Mouse (Mus musculus): Measurements from ENCODE around the gene Gm44790. TPM values are rescaled to one million over a fixed set of nuclear protein-coding genes. Genes with fewer than 3 reads are reported as not detected.
"Not testable (repeated sequence)": the region's sequence is repeated elsewhere in the genome, so short reads cannot be mapped to it uniquely, and the experiment has no call there.

The Gm44790 gene
- polyA plus RNA-seq, 1 experiment from 2014 or later = 0.46 TPM

DNA sequence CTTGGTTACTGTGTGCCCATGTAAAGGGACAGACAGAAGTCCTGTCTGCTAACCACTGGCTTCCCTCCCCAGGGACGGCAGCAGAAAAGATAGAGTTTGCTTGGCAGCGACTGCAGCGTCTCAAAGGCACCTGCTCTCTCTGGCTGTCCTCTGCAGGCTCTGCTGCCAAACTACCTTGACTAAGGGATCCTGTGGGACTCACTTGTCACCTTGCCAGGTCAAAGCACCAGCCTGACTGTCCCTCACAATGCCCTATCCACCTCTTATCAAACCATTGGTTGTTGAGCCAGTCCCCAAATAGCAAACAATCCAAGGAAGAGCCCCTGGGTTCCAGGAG lies 61.7 kb downstream of the Gm44790 start:
- peak overlapping the region; percentile 70 for H3K9ac ChIP-seq (ENCODE audit: low read length)
- peak overlapping the region; percentile 52 for H3K4me2 ChIP-seq (ENCODE audit: low read depth, low read length)
- H3K9me3 ChIP-seq (replicated peaks; ENCODE audit: control insufficient read depth, low read length) = no peaks in the 10 kb centered on the region
- H3K27ac ChIP-seq (ENCODE audit: low read length) = peak overlapping the region; percentile 89
- H3K27me3 ChIP-seq (ENCODE audit: control insufficient read depth, insufficient read depth, low read length) = no peaks in the 10 kb centered on the region
- ATAC-seq (replicated peaks; ENCODE audit: extremely low read depth, insufficient read depth, low FRiP score) = no peak
- no peak overlapping the region for H3K4me3 ChIP-seq (ENCODE audit: low read length)
- peaks cover 20% of the 10 kb centered on the region for H3K4me1 ChIP-seq (ENCODE audit: control insufficient read depth, insufficient read depth, low read length)
- no peaks in the 10 kb centered on the region for H3K36me3 ChIP-seq (ENCODE audit: control insufficient read depth, insufficient read depth)
- WGBS = 26% methylated on average over 3 of the region's 3 CpGs

DNA sequence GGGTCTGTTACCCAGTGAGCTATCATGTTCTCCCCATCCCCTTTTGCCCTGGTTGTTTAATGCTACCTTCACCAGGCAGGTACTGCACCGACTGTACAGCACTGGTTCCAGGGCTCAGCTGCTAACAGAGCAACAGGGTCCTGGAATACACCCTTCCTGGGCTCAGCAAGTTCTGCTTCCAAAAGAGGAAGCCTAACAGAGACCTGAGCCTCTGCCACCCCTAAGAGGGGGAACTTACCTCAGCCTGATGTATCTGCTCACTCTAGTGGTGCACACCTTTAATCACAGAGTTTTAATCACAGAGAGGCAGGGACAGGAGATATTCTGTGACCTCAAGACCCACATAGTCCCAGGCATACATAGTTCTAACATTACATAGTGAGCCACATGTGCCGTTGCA lies 63.5 kb downstream of the Gm44790 start:
- no peaks in the 10 kb centered on the region for H3K9me3 ChIP-seq (replicated peaks; ENCODE audit: control insufficient read depth, low read length)
- no peak overlapping the region for H3K27ac ChIP-seq (ENCODE audit: low read length)
- no peaks in the 10 kb centered on the region for H3K27me3 ChIP-seq (ENCODE audit: control insufficient read depth, insufficient read depth, low read length)
- H3K4me1 ChIP-seq (ENCODE audit: control insufficient read depth, insufficient read depth, low read length) = peaks cover 21% of the 10 kb centered on the region
- H3K36me3 ChIP-seq (ENCODE audit: control insufficient read depth, insufficient read depth) = no peaks in the 10 kb centered on the region
- no peak overlapping the region for H3K4me3 ChIP-seq (ENCODE audit: low read length)
- 87% methylated on average over 2 of the region's 2 CpGs for WGBS
- no peak overlapping the region for H3K9ac ChIP-seq (ENCODE audit: low read length)
- no peak overlapping the region for H3K4me2 ChIP-seq (ENCODE audit: low read depth, low read length)
- ATAC-seq (replicated peaks; ENCODE audit: extremely low read depth, insufficient read depth, low FRiP score) = no peak

DNA sequence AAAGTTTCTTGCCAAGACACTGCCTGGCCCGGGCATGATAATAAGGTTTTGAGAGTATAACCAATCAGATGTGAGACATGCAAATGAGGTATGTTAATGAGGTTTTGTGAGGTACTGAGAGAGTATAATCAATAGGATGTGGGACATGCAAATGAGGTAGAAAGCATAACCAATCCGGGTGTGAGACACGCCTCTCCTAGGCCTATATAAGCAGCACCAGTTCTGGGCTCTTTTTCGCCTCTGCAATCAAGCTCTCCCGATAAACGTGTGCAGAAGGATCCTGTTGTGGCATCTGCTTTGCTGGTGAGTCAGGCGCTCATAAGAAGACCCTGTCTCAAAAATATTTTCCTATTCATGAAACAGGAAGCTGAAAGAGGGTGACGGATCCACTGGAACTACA lies 64.0 kb downstream of the Gm44790 start:
- H3K4me3 ChIP-seq (ENCODE audit: low read length); H3K36me3 ChIP-seq (ENCODE audit: control insufficient read depth, insufficient read depth); H3K4me2 ChIP-seq (ENCODE audit: low read depth, low read length); H3K9me3 ChIP-seq (replicated peaks; ENCODE audit: control insufficient read depth, low read length); H3K27ac ChIP-seq (ENCODE audit: low read length); H3K9ac ChIP-seq (ENCODE audit: low read length); ATAC-seq (replicated peaks; ENCODE audit: extremely low read depth, insufficient read depth, low FRiP score); H3K27me3 ChIP-seq (ENCODE audit: control insufficient read depth, insufficient read depth, low read length): not testable (repeated sequence)
- 86% methylated on average over 8 of the region's 8 CpGs for WGBS
- peaks cover 21% of the 10 kb centered on the region for H3K4me1 ChIP-seq (ENCODE audit: control insufficient read depth, insufficient read depth, low read length)

DNA sequence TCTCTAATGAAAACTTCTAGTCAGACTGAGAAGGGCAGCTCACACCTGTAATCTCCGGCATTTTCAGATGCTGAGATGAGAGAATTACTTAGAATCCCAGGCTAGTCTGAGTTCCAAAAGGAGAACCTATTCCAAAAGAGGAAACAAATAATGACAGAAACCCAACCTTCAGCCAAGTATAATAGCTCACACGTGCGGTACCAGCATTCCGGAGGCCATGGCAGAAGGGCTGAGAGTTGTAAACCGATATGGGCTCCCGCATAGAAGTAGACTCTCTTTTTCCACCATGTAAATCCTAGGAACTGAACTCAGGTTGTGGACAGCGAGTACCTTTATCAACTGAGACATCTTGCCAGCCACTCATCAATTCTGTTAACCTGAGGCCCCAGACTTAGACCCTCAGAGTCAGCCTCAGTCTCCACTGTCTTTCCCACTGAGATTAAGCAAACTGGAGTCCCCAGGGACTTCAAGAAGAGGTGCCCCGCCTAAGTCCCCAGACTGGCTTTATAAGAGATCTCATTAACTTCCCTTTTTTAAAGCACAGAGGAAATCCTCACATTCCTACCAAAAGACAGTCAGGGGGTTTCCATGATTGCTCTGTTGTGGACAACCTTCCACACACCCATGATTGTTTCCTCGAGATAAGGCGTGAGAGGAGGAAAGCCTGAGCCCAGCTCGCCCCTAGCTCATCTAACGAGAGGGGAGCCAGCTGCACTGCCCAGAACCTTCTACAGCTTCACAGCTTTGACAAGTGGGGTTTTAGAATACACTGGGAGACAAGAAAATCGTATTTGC lies 67.2 kb downstream of the Gm44790 start:
- WGBS = 40% methylated on average over 13 of the region's 13 CpGs
- Histone ChIP-seq H3K4me3 (ENCODE audit: low read length) (no peak overlapping the region), H3K4me2 (ENCODE audit: low read depth, low read length) (no peak overlapping the region), H3K27ac (ENCODE audit: low read length) (peak overlapping the region; percentile 19; the same call in 1 of the 2 replicates), H3K9me3 (replicated peaks; ENCODE audit: control insufficient read depth, low read length) (no peaks in the 10 kb centered on the region), H3K27me3 (ENCODE audit: control insufficient read depth, insufficient read depth, low read length) (no peaks in the 10 kb centered on the region), H3K36me3 (ENCODE audit: control insufficient read depth, insufficient read depth) (no peaks in the 10 kb centered on the region), H3K4me1 (ENCODE audit: control insufficient read depth, insufficient read depth, low read length) (peaks cover 17% of the 10 kb centered on the region), H3K9ac (ENCODE audit: low read length) (no peak overlapping the region)
- no peak for ATAC-seq (replicated peaks; ENCODE audit: extremely low read depth, insufficient read depth, low FRiP score)

DNA sequence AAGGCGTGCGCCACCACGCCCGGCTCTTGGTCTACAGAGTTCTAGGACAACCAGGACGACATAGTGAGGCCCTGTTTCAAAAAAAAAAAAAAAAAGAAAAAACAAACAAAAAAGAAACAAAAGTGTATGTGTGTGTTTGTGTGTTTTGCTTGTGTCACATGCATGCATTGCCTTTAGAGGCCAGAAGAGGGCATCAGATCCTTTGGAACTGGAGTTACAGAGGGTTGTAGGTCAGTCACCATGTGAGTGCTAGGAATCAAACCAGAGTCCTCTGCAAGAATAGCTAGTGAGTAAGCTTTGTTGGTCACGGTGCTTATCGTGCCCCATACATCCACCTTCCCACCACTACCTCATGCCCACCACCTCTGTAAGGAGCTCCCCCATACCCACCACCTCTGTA lies 68.3 kb downstream of the Gm44790 start:
- WGBS = 92% methylated on average over 7 of the region's 7 CpGs
- Histone ChIP-seq H3K27ac (ENCODE audit: low read length) (no peak overlapping the region), H3K36me3 (ENCODE audit: control insufficient read depth, insufficient read depth) (no peaks in the 10 kb centered on the region), H3K4me1 (ENCODE audit: control insufficient read depth, insufficient read depth, low read length) (peaks cover 17% of the 10 kb centered on the region), H3K9ac (ENCODE audit: low read length) (no peak overlapping the region), H3K27me3 (ENCODE audit: control insufficient read depth, insufficient read depth, low read length) (no peaks in the 10 kb centered on the region), H3K9me3 (replicated peaks; ENCODE audit: control insufficient read depth, low read length) (no peaks in the 10 kb centered on the region), H3K4me2 (ENCODE audit: low read depth, low read length) (no peak overlapping the region), H3K4me3 (ENCODE audit: low read length) (no peak overlapping the region)
- no peak for ATAC-seq (replicated peaks; ENCODE audit: extremely low read depth, insufficient read depth, low FRiP score)

Other genes starting within 250 kb of the Gm44790 start
- 2.5 and 2.7 TPM in 2 replicates for gene Tgfa, start 231.4 kb upstream of the Gm44790 start, polyA plus RNA-seq (2015; fragmentation: Nextera tagmentation; extraction: Ambion mirVana)
- 92.4 and 99.4 TPM in 2 replicates for gene Fam136a, start 61.0 kb upstream of the Gm44790 start, polyA plus RNA-seq (2015; fragmentation: Nextera tagmentation; extraction: Ambion mirVana)
- 246 and 255 TPM in 2 replicates for gene Snrpg, start 55.4 kb upstream of the Gm44790 start, polyA plus RNA-seq (2015; fragmentation: Nextera tagmentation; extraction: Ambion mirVana)
- 55.5 and 56.6 TPM in 2 replicates for gene Pcyox1, start 29.5 kb upstream of the Gm44790 start, polyA plus RNA-seq (2015; fragmentation: Nextera tagmentation; extraction: Ambion mirVana)
- 118 and 120 TPM in 2 replicates for gene Tia1, start 22.4 kb upstream of the Gm44790 start, polyA plus RNA-seq (2015; fragmentation: Nextera tagmentation; extraction: Ambion mirVana)
- gene C87436, start 11.7 kb downstream of the Gm44790 start, polyA plus RNA-seq (2015; fragmentation: Nextera tagmentation; extraction: Ambion mirVana) = 18.5 and 20.1 TPM in 2 replicates
- gene Pcbp1, start 99.7 kb downstream of the Gm44790 start, polyA plus RNA-seq (2015; fragmentation: Nextera tagmentation; extraction: Ambion mirVana) = 149 and 264 TPM in 2 replicates
- 0.64 and 0.86 TPM in 2 replicates for gene Asprv1, start 201.5 kb downstream of the Gm44790 start, polyA plus RNA-seq (2015; fragmentation: Nextera tagmentation; extraction: Ambion mirVana)
- 8.8 and 9.4 TPM in 2 replicates for gene Mxd1, start 242.5 kb downstream of the Gm44790 start, polyA plus RNA-seq (2015; fragmentation: Nextera tagmentation; extraction: Ambion mirVana)

Data from heart, embryonic 16.5 days (tissue).